Mouse (Mus musculus): ENCODE results near the gene Cdc123. TPM values are rescaled to one million over a fixed set of nuclear protein-coding genes. Genes with fewer than 3 reads are reported as not detected.
A peak's percentile ranks its signal among the peaks of the same experiment; 100 is the strongest.

Cdc123 gene
- 100 to 1,000 TPM in 12 of 26 experiments, 10 to 100 TPM in 14; 20.8 to 156 (median 87.9) TPM for total RNA-seq (2018; cell fraction: chromatin; rRNA removed)
- 100 to 1,000 TPM in 1 of 26 experiments, 10 to 100 TPM in 25; 51.2 to 100 (median 72.8) TPM for total RNA-seq (2018; cell fraction: cytosol; rRNA removed)
- 100 to 1,000 TPM in 1 of 26 experiments, 10 to 100 TPM in 25; 28.8 to 107 (median 67.8) TPM for total RNA-seq (2018; cell fraction: nucleus; rRNA removed)
- 56.0 to 70.6 TPM (median 63.8 TPM) in 3 replicates for polyA plus RNA-seq (2018)

GRCm38 (mm10) chr2:5844873-5845631 lies at the start of gene Cdc123, which contains the start of gene Nudt5:
TSS of gene Cdc123 (minus strand) at chr2:5845164.
TSS of gene Nudt5 (plus strand) at chr2:5845019.
- peak within 1 kb of the TSS; percentile 92 for H3K27ac ChIP-seq
- peaks cover 69% of the 10 kb centered on the region for H3K79me2 ChIP-seq (ENCODE audit: inconsistent target)
- under 1% methylated on average over 53 of the region's 53 CpGs for WGBS (ENCODE audit: missing documents)
- peaks cover 15% of the 10 kb centered on the region for H3K36me3 ChIP-seq (ENCODE audit: inconsistent target)
- H3K4me3 ChIP-seq (ENCODE audit: inconsistent target) = peak within 1 kb of the TSS; percentile 94

- Histone ChIP-seq H3K27ac (no peak overlapping the region), H3K79me2 (ENCODE audit: inconsistent target) (peaks cover 8% of the 10 kb centered on the region; the same call in 1 of the 2 replicates), H3K36me3 (ENCODE audit: inconsistent target) (peaks cover 13% of the 10 kb centered on the region; the same call in 1 of the 2 replicates), H3K4me3 (ENCODE audit: inconsistent target) (peak overlapping the region; percentile 49)
- 75% methylated on average over 11 of the region's 11 CpGs for WGBS (ENCODE audit: missing documents)
Measured at GRCm38 (mm10) chr2:5894296-5894695, 49.3 kb upstream of the Cdc123 start.

GRCm38 (mm10) chr2:5889412-5889811 lies 44.4 kb upstream of the Cdc123 start:
- Histone ChIP-seq H3K27ac (no peak overlapping the region), H3K36me3 (ENCODE audit: inconsistent target) (peaks cover 39% of the 10 kb centered on the region), H3K4me3 (ENCODE audit: inconsistent target) (no peak overlapping the region), H3K79me2 (ENCODE audit: inconsistent target) (peaks cover 4% of the 10 kb centered on the region; the same call in 1 of the 2 replicates)
- WGBS (ENCODE audit: missing documents) = 97% methylated on average over 2 of the region's 2 CpGs

- Histone ChIP-seq H3K4me3 (ENCODE audit: inconsistent target) (no peak overlapping the region), H3K27ac (no peak overlapping the region), H3K36me3 (ENCODE audit: inconsistent target) (peaks cover 44% of the 10 kb centered on the region), H3K79me2 (ENCODE audit: inconsistent target) (no peaks in the 10 kb centered on the region; the same call in 1 of the 2 replicates)
- WGBS (ENCODE audit: missing documents) = 96% methylated on average over 5 of the region's 5 CpGs
Measured at GRCm38 (mm10) chr2:5888865-5889264, 43.9 kb upstream of the Cdc123 start.

- Histone ChIP-seq H3K79me2 (ENCODE audit: inconsistent target) (no peaks in the 10 kb centered on the region), H3K27ac (no peak overlapping the region), H3K36me3 (ENCODE audit: inconsistent target) (peaks cover 79% of the 10 kb centered on the region), H3K4me3 (ENCODE audit: inconsistent target) (no peak overlapping the region)
- 87% methylated on average over 3 of the region's 3 CpGs for WGBS (ENCODE audit: missing documents)
Measured at GRCm38 (mm10) chr2:5877446-5877845, 32.5 kb upstream of the Cdc123 start.

- H3K79me2 ChIP-seq (ENCODE audit: inconsistent target) = no peaks in the 10 kb centered on the region
- H3K36me3 ChIP-seq (ENCODE audit: inconsistent target) = peaks cover 38% of the 10 kb centered on the region
- WGBS (ENCODE audit: missing documents) = 95% methylated on average over 5 of the region's 5 CpGs
- H3K4me3 ChIP-seq (ENCODE audit: inconsistent target) = no peak overlapping the region
- H3K27ac ChIP-seq = no peak overlapping the region
Measured at GRCm38 (mm10) chr2:5869746-5870145, 24.8 kb upstream of the Cdc123 start.

GRCm38 (mm10) chr2:5867681-5868080 lies 22.7 kb upstream of the Cdc123 start:
- Histone ChIP-seq H3K36me3 (ENCODE audit: inconsistent target) (peaks cover 35% of the 10 kb centered on the region; the same call in 1 of the 2 replicates), H3K4me3 (ENCODE audit: inconsistent target) (no peak overlapping the region), H3K79me2 (ENCODE audit: inconsistent target) (no peaks in the 10 kb centered on the region), H3K27ac (no peak overlapping the region)
- 92% methylated on average over 2 of the region's 2 CpGs for WGBS (ENCODE audit: missing documents)

- Histone ChIP-seq H3K27ac (no peak within 1 kb of the TSS), H3K4me3 (ENCODE audit: inconsistent target) (no peak within 1 kb of the TSS), H3K36me3 (ENCODE audit: inconsistent target) (peaks cover 20% of the 10 kb centered on the region; the same call in 1 of the 2 replicates), H3K79me2 (ENCODE audit: inconsistent target) (no peaks in the 10 kb centered on the region)
- WGBS (ENCODE audit: missing documents) = 100% methylated on average over 3 of the region's 3 CpGs
Measured at GRCm38 (mm10) chr2:5862834-5863233, 17.9 kb upstream of the Cdc123 start, which contains the start of gene Gm13199. TSS of gene Gm13199 (minus strand) at chr2:5862934.

- peaks cover 42% of the 10 kb centered on the region for H3K79me2 ChIP-seq (ENCODE audit: inconsistent target)
- no peak overlapping the region for H3K4me3 ChIP-seq (ENCODE audit: inconsistent target)
- WGBS (ENCODE audit: missing documents) = 87% methylated on average over 5 of the region's 5 CpGs
- H3K36me3 ChIP-seq (ENCODE audit: inconsistent target) = no peaks in the 10 kb centered on the region
- H3K27ac ChIP-seq = no peak overlapping the region
Measured at GRCm38 (mm10) chr2:5851866-5852265, 6.9 kb upstream of the Cdc123 start.

- H3K79me2 ChIP-seq (ENCODE audit: inconsistent target) = peaks cover 49% of the 10 kb centered on the region
- H3K36me3 ChIP-seq (ENCODE audit: inconsistent target) = no peaks in the 10 kb centered on the region
- no peak overlapping the region for H3K4me3 ChIP-seq (ENCODE audit: inconsistent target)
- 91% methylated on average over 9 of the region's 9 CpGs for WGBS (ENCODE audit: missing documents)
- H3K27ac ChIP-seq = no peak overlapping the region
Measured at GRCm38 (mm10) chr2:5851116-5851515, 6.2 kb upstream of the Cdc123 start.

- H3K4me3 ChIP-seq (ENCODE audit: inconsistent target) = peak overlapping the region; percentile 94
Measured at GRCm38 (mm10) chr2:5845826-5846225, 862 bp upstream of the Cdc123 start.

GRCm38 (mm10) chr2:5844181-5844872 lies 637 bp downstream of the Cdc123 start:
- Histone ChIP-seq H3K79me2 (ENCODE audit: inconsistent target) (peaks cover 67% of the 10 kb centered on the region), H3K27ac (peak overlapping the region; percentile 92), H3K36me3 (ENCODE audit: inconsistent target) (peaks cover 22% of the 10 kb centered on the region), H3K4me3 (ENCODE audit: inconsistent target) (peak overlapping the region; percentile 94)
- under 1% methylated on average over 22 of the region's 23 CpGs for WGBS (ENCODE audit: missing documents)

More at GRCm38 (mm10) chr2:5845826-5846225, 862 bp upstream of the Cdc123 start:
- peaks cover 7% of the 10 kb centered on the region; the same call in 1 of the 2 replicates for H3K36me3 ChIP-seq (ENCODE audit: inconsistent target)
- H3K79me2 ChIP-seq (ENCODE audit: inconsistent target) = peaks cover 77% of the 10 kb centered on the region
- peak overlapping the region; percentile 92 for H3K27ac ChIP-seq
- WGBS (ENCODE audit: missing documents) = 10% methylated on average over 4 of the region's 4 CpGs

- Histone ChIP-seq H3K79me2 (ENCODE audit: inconsistent target) (peaks cover 50% of the 10 kb centered on the region), H3K27ac (no peak overlapping the region), H3K36me3 (ENCODE audit: inconsistent target) (peaks cover 44% of the 10 kb centered on the region), H3K4me3 (ENCODE audit: inconsistent target) (no peak overlapping the region)
- WGBS (ENCODE audit: missing documents) = 88% methylated on average over 11 of the region's 11 CpGs
Measured at GRCm38 (mm10) chr2:5840815-5841214, 4.1 kb downstream of the Cdc123 start.

GRCm38 (mm10) chr2:5825265-5825913 lies 19.6 kb downstream of the Cdc123 start:
- Histone ChIP-seq H3K79me2 (ENCODE audit: inconsistent target) (peaks cover 9% of the 10 kb centered on the region; the same call in 1 of the 2 replicates), H3K27ac (0 out of 2 replicates have a peak overlapping the region, but pooled peaks have one; percentile 21), H3K4me3 (ENCODE audit: inconsistent target) (no peak overlapping the region), H3K36me3 (ENCODE audit: inconsistent target) (peaks cover 31% of the 10 kb centered on the region; the same call in 1 of the 2 replicates)
- 96% methylated on average over 5 of the region's 5 CpGs for WGBS (ENCODE audit: missing documents)
